Mouse (Mus musculus): ENCODE results near the gene Bnip3.

DNA sequence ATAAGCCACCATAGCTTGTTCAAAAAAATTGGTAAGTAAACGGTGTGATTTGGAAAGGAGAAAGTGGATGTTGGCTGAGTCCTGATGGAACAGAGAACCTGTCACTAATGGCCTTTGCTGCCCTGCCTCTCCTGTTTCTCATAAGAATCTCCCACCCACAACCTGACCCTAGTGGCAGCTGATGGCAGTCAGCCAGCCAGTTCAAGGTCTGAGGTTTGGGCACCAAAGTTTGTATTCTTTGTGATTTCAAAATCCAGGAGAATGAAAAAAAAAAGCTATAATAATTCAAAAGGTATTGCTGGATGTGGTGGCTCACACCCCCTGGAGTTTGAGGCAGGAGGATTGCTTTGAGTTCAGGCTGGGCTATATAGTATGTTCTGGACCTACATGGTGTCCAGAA lies 33.0 kb upstream of the Bnip3 start:
- TF ChIP-seq CTCF (IDR thresholded peaks at IDR 0.05; ENCODE audit: low read depth, low read length) (no peak), GATA2 (IDR thresholded peaks at IDR 0.05; ENCODE audit: borderline replicate concordance, low read depth, low read length) (no peak), GATA1 (IDR thresholded peaks at IDR 0.05; ENCODE audit: borderline replicate concordance, low read length) (no peak)

Measured in G1E (cell line).